Mouse (Mus musculus) telencephalon, adult 2 months (tissue): ENCODE results near the gene Igsf23.
"Not testable (repeated sequence)": the region's sequence is repeated elsewhere in the genome, so short reads cannot be mapped to it uniquely, and the experiment has no call there.

Source experiments
- DNase-seq: peaks from one replicate; pipeline ENCODE4 v3.0.0-alpha.2; 2011; ENCODE audit warnings: low read depth, low spot score

The Igsf23 gene

DNA sequence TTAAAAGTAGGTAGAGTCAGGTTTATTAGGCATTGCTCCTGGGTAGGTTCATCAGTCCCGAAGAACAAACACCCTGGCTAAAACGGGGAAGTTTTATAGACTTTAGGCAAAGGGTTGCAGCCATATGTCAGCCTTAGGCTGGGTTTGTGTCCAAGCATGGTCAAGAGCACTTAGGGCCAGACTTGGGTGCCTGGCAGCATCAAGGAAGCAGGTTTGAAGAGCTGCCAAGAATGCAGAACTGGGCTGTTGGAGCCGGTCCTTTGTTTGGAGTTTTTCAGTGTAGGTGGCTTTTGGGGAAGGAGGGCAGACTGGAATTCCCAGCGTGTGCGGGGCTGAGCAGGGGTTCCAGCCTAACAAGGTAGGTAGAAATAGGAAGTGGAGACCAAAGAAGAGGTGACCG is 14.6 kb downstream of the Igsf23 start:
- no peak for DNase-seq

DNA sequence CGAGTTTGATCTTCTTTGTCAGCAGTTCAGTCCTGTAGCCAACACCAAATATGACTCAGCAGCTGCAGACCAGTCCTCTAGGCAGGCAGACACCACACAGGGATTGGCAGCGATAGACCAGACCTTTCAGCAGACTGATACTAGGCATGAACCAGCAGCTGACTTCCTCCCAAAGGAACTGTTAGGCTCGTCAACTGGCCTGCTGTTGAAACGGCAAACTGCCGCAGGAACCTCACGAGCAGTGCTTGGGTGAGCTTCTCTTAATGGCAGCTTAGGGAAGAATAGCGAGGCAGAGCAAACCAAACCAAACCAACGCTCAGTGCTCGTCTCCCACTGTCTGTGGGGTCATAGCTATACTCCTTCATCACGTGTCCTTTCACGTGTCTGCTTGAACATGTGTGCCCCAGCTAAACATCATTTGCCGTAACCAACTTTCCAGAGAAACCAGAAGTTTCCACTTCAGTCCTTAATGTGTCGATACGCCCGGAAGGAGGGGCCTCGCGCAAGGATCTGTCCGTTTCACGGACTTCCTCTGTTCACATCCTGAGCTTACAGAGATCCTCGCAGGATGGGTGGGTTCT is 15.3 kb downstream of the Igsf23 start:
- DNase-seq: no peak

DNA sequence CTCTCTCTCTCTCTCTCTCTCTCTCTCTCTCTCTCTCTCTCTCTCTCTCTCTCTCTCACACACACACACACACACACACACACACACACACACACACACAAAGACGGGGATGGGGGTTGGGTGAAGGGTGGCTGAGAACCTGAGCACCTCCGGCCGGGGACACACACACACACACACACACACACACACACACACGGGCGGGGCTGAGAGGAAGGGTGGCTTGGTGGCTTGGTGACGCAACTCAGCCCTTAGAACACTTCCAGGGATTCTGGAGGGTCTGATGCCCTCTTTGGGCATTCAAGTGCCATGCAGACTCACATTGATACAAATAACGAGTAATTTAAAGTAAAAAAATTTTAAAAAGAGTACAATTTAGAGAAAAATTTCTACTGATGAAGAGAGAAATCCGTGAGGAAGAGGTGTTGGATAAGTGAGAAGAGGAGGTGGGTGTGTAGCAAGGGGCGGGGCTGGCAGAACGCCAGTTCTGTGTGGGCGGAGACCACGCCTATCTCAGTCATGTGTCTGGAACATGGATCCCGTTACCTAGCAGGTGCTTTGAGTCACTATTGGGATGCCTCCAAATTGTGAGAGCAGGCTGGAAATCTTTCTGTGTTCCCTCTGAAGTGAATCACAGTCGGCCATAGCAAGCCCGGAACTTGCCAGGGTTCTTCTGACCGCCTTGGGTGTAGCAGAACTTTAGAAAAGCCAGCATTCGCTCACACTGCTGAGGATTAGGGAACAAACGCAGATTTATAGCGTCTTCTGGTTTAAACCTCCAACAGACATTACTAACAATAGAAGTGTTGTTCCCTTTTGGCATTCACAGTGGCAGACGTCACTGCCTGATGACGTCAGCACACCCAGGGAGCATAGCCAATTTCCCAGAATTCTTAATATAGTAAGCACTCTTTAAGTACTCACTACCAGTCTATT is 17.4 kb downstream of the Igsf23 start:
- peak; percentile 75 for DNase-seq

DNA sequence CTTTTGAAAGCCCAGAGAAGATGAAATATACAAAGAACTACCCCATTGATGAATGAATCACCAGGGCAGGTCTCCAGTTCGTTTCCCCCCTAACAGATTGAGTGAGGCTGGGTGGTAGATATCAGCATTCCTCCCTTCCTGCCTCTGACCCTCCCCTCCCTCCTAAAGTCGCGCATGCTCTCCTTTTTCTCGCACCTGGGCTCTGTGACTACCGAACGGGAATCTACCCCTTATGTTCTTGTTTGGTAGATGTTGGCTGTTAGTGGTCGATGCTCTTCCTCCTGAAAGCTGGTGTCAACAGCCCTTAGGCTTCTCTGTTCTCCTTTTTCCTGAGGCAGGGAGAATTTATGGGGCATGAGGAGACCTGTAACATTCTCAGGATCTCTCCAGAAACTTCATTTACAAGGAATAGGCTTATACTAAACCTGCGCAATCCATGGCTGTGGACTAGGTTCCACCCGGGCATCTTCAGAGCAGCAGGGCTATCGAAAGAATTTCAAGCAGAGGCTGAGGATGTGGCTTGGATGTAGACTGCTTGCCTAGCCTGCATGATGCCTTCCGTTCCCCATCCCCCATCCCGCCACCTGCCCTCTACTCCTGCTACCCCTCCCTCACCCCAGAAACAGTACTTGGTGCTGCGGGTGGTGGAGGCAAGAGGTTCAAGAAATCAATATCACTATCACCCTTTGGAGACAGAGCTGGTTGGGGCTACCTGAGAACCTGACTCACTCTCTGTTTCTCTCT is 18.3 kb downstream of the Igsf23 start:
- no peak for DNase-seq

DNA sequence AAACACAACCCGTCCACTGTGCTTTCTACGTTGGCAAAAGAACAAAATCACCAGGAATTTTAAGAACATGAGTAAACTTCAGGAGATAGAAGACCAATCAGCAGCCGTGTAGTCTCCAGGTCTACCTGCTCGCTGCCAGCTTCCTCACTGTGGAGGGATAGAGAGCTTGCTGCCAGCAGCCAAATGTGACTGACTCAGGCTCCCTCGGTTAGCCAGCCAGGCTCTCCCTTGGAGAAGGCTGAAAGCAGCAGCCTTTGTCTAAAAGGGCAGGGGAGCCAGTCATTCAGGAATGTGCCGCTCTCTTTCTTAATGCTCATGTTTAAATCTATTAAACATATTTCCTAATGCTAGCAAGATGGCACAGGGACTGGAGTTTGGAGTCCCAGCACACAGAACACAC is 20.1 kb downstream of the Igsf23 start:
- not testable (repeated sequence) for DNase-seq

DNA sequence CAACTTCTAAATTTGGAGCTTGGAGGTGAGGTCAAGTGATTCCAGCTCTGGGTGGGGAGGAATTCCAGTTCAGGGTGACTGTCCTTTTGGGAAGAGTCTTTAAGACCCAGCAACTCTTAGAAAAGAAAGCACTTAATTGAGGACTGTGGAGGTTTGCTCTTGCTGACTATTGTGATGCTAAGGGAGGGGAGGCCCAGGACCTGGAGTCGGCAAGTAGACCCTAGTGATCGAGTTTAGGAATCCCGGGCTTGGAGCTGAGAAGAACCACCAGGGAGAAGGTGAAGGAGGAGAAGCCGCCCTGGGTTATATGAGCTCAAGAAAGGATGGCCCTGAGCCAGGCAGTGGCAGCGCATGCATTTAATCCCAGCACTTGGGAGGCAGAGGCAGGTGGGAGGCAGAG is 22.1 kb downstream of the Igsf23 start:
- no peak for DNase-seq

DNA sequence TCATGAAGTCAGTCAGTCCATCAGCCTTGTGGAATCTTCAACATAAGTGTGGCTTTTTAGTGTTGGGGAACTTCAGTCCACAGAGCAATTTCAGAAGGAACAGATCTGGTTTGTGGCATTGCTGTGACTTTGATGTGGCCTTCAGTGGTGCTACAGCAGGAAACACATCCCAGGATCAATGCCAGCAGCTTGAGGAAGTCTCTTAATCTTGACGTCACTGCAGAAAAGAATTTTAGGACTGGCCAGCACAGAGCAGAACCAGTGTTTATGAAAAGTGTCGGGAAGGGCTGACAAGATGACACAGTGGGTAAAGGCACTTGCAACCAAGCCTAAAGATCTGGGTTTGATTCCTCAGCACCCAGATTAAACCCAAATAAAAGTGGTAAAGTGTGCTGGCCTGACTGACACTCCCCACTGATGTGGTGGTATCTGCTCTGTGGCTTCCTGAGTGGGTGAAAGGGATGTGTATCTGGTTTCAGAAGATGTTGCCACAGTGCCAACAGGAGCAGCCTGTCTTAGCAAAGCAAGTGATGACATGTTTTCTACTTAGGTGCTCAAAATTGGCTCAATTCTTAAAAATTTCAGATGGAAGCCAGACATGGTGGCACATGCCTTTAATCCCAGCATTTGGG is 23.6 kb downstream of the Igsf23 start:
- no peak for DNase-seq

DNA sequence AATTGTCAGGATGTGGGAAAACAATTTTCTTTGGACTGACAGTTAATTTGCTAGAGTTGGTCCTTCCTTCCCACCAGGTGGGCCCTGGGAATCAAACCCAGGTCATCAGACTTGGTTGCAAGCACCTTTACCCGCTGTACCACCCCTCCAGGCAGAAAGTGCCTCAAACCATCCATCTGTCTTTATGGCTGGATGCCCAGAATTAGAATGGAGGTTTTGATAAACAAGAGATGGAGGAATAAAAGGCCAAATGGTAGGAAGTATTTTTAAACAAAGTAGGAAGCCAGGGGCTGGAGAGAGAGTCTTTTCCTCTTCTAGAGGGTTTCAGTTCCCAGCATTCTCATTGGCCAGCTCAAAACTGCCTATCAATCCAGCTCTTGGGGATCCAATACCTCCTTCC is 25.2 kb downstream of the Igsf23 start:
- DNase-seq: no peak

DNA sequence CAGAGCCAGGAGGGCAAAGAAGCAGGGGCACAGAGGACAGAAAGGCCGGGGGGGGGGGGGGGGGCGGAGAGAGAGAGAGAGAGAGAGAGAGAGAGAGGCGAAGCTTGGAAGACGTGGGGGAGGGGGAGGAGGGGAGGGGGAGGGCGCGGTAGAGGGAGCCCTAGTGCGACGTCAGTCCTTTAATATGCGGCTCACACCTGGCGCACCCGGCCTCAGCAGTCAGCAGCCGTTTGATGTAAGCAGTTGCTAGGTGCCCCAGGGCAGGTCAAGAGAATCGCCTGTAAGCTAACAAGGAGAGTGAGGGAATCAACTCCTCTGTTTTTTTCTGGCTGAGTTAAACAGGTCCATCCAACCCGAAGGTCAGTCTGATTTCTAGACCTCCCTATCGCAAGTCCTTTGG is 26.8 kb downstream of the Igsf23 start:
- no peak for DNase-seq

DNA sequence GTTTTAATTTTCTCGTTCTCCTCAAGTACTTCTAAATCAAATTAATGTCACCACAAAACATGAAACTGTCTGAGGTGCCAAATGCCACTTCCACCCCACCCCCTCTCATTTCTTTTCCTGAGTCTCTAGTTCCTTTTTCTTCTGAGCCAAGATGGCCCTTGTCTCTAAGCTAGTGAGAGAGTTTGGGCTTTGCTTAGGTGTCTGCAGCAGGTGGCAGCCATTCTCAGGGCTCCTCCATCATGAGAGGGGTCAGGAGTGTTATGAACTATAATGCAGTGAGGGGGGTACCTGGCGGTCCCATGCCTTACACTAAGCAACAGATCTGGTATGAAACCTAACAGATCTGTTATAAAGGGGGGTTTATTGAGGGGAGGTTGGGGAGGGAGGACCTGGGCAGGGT is 27.2 kb downstream of the Igsf23 start:
- no peak for DNase-seq

DNA sequence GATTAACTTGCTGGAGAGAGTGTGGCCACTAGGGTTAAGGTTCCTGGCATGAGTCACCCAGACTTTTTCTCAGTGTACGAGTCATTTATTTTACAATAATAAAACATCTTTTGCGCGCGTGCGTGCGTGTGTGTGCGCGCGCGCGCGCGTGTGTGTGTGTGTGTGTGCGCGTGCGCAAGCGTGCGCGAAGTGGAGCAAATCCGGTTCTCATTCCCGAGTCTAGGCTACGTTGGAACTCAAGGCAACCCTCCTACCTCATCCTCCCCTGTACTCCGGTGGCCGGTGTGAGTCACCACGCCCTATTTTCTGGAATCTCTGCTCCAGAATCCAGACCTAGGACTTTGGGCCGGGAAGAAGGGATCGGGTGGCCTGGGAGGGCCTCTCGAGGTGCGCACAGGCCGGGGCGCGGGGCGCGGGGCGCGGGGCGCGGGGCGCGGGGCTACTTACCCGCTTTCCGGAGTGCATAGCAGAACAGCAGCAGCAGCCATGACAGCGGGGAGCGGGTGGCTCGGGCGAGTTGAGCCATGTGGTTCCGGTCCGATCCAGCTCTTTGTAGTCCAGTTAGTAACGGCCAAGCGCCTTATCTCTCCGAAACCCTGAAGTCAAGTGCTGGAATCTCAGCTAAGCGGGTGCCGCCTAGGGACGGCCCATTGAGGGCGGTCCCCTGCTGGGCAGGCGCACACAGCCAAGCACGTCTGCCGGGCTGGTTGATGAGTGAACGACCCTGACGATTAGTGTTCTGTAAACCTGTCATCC is 29.9 kb downstream of the Igsf23 start, which contains the start of gene Pvr:
TSS of gene Pvr (minus strand) at position 655 of the 756 bp plus-strand sequence.
- DNase-seq: peak; percentile 73

DNA sequence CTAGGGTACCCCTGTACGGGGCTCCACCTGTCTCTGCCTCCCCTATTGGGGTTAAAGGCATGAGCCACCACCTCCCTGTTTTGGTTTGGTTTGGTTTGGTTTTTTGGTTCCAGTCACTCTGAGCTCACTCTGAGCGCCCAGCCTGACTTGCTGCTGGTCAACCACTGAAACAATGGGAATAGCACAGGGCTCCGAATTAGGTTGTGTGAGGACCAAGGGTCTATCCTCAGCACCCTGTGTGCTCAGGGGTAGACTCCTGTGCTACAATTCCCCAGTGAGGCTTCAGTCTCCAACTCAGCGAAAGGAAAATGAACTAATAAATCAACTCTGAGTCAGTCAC is 30.4 kb downstream of the Igsf23 start:
- DNase-seq: no peak

DNA sequence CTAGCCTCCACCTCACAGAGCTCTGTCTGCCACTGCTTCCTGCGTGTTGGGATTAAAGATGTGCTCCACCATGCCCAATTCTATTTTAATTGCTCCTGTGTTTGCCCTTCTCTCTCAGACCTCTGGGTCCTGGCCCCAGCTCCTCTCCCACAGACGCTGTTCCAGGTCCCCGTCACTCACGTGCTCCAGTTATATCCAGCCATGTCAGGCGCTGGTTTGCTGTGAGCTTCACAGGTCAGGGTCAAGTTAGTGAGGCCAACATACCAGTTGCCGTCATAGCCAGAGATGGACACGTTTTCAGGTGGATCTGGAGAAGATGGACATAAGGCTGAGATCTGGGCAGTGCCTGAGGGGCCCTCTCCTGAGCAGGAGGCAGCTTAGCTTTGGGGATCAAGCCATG is 36.0 kb downstream of the Igsf23 start:
- no peak for DNase-seq

DNA sequence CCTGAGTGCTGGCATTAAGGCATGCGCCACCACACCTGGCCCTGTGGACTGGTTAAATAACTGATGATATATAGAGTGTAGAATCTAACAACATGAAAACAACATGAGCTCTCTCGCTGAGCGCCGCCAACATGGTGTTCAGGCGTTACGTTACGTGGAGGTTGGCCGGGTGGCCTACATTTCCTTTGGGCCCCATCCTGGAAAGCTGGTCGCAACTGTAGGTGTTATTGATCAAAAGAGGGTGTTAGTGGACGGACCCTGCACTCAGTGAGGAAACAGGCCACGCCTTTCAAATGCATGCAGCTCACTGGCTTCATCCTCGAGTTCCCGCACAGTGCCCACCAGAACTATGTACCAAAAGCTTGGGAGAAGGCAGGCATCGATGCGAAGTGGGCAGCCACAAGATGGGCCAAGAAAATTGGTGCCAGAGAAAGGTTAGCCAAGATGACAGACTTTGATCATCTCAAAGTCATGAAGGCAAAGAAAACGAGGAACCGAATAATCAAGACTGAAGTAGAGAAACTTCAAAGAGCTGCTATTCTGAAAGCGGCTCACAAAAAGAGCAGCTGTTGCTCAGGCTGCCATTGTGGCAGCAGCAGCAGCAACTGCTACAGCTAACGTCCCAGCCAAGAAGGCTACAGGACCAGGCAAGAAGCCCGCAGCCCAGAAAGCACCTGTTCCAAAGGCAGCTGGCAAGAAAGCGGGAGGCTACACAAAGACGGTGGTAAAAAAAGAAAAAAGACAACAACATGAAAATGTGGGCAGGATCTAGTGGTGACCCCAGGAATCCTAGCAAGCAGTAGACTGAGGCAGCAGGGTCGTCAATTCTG is 38.6 kb downstream of the Igsf23 start:
- no peak for DNase-seq

DNA sequence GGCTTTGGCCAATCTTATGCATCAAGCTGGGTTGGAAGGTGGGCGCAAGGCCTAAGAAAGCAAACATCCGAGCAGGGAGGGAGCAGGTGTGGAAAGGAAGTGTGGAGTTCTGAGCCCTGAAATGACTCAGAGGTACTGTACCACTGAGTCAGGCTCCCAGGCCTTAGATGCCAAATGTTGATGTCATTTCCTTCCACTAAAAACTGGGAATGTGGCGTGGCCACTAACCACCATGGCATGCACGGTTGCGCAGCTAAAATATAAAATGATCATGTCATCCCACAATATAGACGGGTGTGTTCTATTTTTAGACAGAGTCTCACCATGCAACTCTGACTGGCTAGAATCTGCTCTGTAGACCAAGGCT is 39.3 kb downstream of the Igsf23 start:
- no peak for DNase-seq

DNA sequence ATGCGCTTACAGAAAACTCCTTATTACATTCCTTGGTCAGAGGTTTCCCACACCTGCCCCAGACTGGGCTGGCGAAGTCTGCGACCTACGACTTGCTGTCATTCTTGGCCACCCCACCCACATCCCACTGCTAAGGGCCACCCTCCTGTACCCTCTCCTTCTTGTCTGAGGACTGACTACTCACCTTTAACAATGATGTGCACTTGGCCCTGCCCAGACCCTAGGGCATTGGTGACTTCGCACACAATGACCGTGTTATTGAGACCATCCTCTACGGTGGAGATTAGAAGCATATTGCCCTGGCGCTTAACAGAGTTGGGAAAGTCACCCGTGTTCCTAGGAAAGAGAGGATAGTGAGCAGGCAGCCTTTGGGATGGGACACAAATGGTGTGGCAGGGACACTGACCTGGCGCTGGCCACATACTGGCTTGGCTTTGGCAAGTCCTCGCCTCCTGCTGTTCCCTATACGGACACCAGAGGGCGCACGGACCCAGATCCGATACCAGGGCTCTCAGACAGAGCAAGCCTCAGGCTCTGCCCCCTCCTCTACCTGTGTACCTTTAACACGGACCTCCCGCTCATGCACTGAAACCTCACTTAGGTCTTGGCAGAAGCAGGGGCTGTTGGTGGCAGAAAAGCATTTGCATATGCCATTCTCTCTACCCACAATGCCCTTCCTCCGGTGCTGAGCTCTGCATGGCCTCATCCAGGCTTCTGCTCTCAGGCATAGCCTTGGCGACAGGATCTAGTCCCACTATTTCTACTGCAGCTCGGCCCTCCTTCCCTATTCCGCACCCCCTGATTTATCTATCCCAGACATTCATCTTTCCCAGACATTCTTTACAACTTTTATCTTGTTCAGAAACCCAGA is 39.9 kb downstream of the Igsf23 start:
- no peak for DNase-seq

DNA sequence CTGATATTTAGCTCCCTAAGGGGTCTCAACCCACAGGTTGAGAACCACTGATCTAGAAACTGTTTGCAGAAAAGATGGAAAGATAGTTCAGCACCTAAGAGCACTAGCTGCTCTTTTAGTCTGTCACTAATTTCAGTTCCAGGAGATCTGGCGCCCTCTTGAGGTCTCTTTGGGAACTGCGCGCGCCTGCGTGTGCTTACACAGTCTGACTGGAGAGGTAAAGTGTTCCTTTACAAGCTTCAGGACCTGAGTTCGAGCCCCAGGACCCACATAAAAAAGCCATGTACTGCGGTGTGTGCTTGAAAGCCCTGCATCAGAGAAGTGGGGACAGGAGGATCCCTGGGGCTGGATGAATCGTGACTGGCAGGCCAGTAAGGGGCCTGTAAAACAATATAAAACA is 60.7 kb downstream of the Igsf23 start:
- no peak for DNase-seq

DNA sequence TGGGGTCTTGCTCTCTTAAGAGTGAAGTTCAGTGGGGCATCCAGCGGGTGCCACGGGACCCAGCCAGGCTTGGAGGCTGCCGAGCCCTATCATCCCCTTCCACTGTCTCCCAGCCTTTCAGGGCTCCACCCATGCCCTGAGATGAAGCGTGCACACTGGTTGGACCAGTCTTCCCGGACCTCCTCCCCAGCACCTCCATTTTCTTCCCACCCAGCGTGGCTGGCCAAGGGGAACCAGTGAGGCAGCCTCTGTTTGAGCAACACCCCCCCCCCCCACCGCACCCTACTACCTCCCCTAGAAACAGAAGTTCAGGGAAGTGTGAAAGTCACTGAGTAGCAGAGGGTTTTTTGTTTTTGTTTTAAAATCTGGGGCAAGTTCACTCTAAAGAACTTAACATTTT is 62.7 kb downstream of the Igsf23 start, which contains the start of gene Ceacam19:
TSS of gene Ceacam19 (minus strand) at position 117 of the 400 bp plus-strand sequence.
- DNase-seq: no peak
